Mouse (Mus musculus) kidney, embryonic 14.5 days (tissue): ENCODE data around the gene Snapc1. TPM values are rescaled to one million over a fixed set of nuclear protein-coding genes. Genes with fewer than 3 reads are reported as not detected.

Experiments used
- ATAC-seq: fragments of 200-750 bp; cut with Nextera tagmentation; 2 replicates; pipeline ENCODE4 v1.8.0; 2017; ENCODE audit warnings: moderate number of reproducible peaks, mild to moderate bottlenecking, moderate TSS enrichment, moderate library complexity; ENCODE audit not compliant: low FRiP score, low TSS enrichment
- H3K27ac ChIP-seq: fragments of 300-500 bp; sonication (generic); 2 replicates; pipeline ENCODE4 v1.5.1; 2014; ENCODE audit warnings: low read depth, mild to moderate bottlenecking, low read length, moderate library complexity, mixed read lengths
- H3K27me3 ChIP-seq: fragments of 300-500 bp; sonication (generic); 2 replicates; pipeline ENCODE4 v1.6.1; 2014; ENCODE audit warnings: mild to moderate bottlenecking, low read length; ENCODE audit not compliant: control insufficient read depth, insufficient read depth
- H3K36me3 ChIP-seq: fragments of 300-500 bp; sonication (generic); 2 replicates; pipeline ENCODE4 v1.6.1; 2014; ENCODE audit warnings: low read length, mixed read lengths; ENCODE audit not compliant: control insufficient read depth, insufficient read depth
- H3K4me1 ChIP-seq: fragments of 300-500 bp; sonication (generic); 2 replicates; pipeline ENCODE4 v1.6.1; 2014; ENCODE audit warnings: low read length, mixed read lengths; ENCODE audit not compliant: control insufficient read depth, insufficient read depth
- H3K4me2 ChIP-seq: fragments of 300-500 bp; sonication (generic); replicated peaks from 2 replicates; pipeline ENCODE4 v1.6.1; 2014; ENCODE audit warnings: low read depth, mild to moderate bottlenecking, low read length
- H3K4me3 ChIP-seq: fragments of 300-500 bp; sonication (generic); 2 replicates; pipeline ENCODE4 v1.5.1; 2014; ENCODE audit warnings: mild to moderate bottlenecking, low read length
- H3K9ac ChIP-seq: fragments of 300-500 bp; sonication (generic); 2 replicates; pipeline ENCODE4 v1.6.1; 2014; ENCODE audit warnings: low read depth, mild to moderate bottlenecking, low read length, moderate library complexity
- H3K9me3 ChIP-seq: fragments of 300-500 bp; sonication (generic); 2 replicates; pipeline ENCODE4 v1.6.1; 2016; ENCODE audit warnings: low read length; ENCODE audit not compliant: control insufficient read depth
- WGBS: fragments of 180-500 bp; shearing (Covaris S2); extraction: QIAGEN DNeasy Blood & Tissue Kit; methylation state at CpG from one replicate; pipeline ENCODE4 v1.1.7; 2014; 5-methylcytosine and 5-hydroxymethylcytosine counted together
- polyA plus RNA-seq: library from polyadenylated mRNA; unstranded; fragments of >200 nt; fragmentation: Nextera tagmentation; extraction: Ambion mirVana; gene quantifications from 2 replicates; pipeline ENCODE4 v1.2.1, GENCODE M21; 2014

Gene Snapc1
- polyA plus RNA-seq, result 15.1 and 16.1 TPM in 2 replicates

- H3K4me1 ChIP-seq, result no peaks in the 10 kb centered on the region; the same call in 1 of the 2 replicates
- peak within 1 kb of the TSS; percentile 71; the same call in 1 of the 2 replicates for H3K27ac ChIP-seq
- H3K9me3 ChIP-seq, result no peaks in the 10 kb centered on the region
- H3K36me3 ChIP-seq, result peaks cover 17% of the 10 kb centered on the region
- 1% methylated on average over 60 of the region's 60 CpGs for WGBS
- peak within 1 kb of the TSS; percentile 84 for H3K4me2 ChIP-seq
- ATAC-seq, result peak; percentile 100
- no peaks in the 10 kb centered on the region for H3K27me3 ChIP-seq
- H3K9ac ChIP-seq, result peak within 1 kb of the TSS; percentile 80
- H3K4me3 ChIP-seq, result peak within 1 kb of the TSS; percentile 85
Observed at GRCm38 (mm10) chr12:73964291-73965281, at the start of gene Snapc1. Snapc1 (plus strand) TSS chr12:73964481.

DNA sequence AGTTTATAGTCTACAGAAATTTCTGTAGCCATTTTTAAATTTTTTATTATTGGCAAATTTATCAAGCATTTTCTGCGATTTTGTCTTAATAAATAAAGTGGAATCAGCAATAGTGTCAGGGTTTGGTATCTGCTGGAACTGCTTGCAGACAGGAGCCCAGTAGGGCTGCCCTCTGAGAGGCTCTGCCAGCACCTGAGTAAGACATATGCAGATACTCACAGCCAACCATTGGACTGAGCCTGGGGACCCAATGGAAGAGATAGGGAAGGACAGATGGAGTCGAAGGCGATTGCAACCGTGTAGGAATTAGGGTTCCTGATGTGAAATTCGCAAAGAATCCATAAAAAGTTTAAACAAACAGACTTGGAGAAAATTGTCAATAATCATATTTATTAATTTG lies 45.8 kb upstream of the Snapc1 start:
- Histone ChIP-seq H3K27me3 (no peaks in the 10 kb centered on the region), H3K4me3 (no peak overlapping the region), H3K4me1 (no peaks in the 10 kb centered on the region), H3K36me3 (no peaks in the 10 kb centered on the region), H3K4me2 (no peak overlapping the region), H3K9me3 (no peaks in the 10 kb centered on the region), H3K27ac (no peak overlapping the region), H3K9ac (no peak overlapping the region)
- no peak for ATAC-seq
- 90% methylated on average over 5 of the region's 5 CpGs for WGBS

DNA sequence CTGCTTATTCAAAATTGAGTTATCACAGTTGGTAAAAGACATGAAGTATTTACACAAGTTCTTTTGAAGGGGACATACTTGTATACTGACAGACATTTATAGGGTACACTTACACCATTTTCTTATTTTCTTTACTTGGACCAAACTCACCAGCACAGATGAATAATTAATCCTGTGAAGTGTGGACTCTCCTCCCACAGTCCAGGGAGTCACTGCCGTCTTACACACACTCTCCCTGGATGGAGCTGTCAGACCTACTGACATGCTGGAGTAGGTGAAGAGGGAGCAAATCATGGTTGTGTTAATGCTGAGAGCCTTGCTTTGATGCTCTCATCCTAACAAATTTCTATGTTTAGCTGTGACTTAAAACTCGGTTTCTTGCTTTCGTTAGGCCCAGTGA lies 34.0 kb upstream of the Snapc1 start:
- WGBS, result 79% methylated on average over 3 of the region's 3 CpGs

GRCm38 (mm10) chr12:73931274-73931673 lies 33.0 kb upstream of the Snapc1 start:
- no peak overlapping the region for H3K4me2 ChIP-seq
- ATAC-seq, result no peak
- H3K9me3 ChIP-seq, result no peaks in the 10 kb centered on the region
- peaks cover 68% of the 10 kb centered on the region for H3K36me3 ChIP-seq
- 68% methylated on average over 5 of the region's 5 CpGs for WGBS
- H3K27me3 ChIP-seq, result no peaks in the 10 kb centered on the region
- no peaks in the 10 kb centered on the region for H3K4me1 ChIP-seq
- H3K4me3 ChIP-seq, result no peak overlapping the region
- H3K9ac ChIP-seq, result no peak overlapping the region
- H3K27ac ChIP-seq, result no peak overlapping the region

More for the DNA sequence above, 34.0 kb upstream of the Snapc1 start:
- ATAC-seq, result no peak
- no peaks in the 10 kb centered on the region for H3K4me1 ChIP-seq
- no peak overlapping the region for H3K4me3 ChIP-seq
- H3K9ac ChIP-seq, result no peak overlapping the region
- peaks cover 66% of the 10 kb centered on the region for H3K36me3 ChIP-seq
- H3K4me2 ChIP-seq, result no peak overlapping the region
- H3K9me3 ChIP-seq, result no peaks in the 10 kb centered on the region
- no peak overlapping the region for H3K27ac ChIP-seq
- H3K27me3 ChIP-seq, result no peaks in the 10 kb centered on the region

DNA sequence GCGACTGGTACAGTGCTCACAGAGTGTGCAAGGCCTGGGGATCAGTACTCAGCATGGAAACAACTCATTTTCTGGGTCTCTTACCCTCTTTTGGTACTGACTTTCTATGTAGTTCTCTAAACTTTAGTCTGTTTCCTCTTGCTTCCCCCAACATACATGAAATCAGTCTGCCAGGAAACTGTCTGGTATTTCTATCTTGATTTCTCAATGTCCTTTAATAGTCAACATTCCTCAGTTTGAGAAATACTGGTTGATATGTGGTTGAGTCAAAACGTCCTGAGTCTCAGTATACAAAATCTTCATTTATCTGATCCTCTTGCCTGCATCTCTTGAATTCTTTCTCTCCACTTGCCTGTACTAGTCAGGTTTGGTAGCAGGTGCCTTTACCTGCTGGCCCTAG lies 29.8 kb upstream of the Snapc1 start:
- Histone ChIP-seq H3K9me3 (no peaks in the 10 kb centered on the region), H3K36me3 (peaks cover 79% of the 10 kb centered on the region), H3K9ac (no peak overlapping the region), H3K4me1 (no peaks in the 10 kb centered on the region), H3K4me2 (no peak overlapping the region), H3K27ac (no peak overlapping the region), H3K27me3 (no peaks in the 10 kb centered on the region), H3K4me3 (no peak overlapping the region)
- WGBS, result 89% methylated on average over 2 of the region's 2 CpGs
- ATAC-seq, result no peak

GRCm38 (mm10) chr12:73937353-73937752 lies 26.9 kb upstream of the Snapc1 start, which contains the start of gene Gm49321:
Gm49321 (plus strand) TSS chr12:73937653.
- Histone ChIP-seq H3K9me3 (no peaks in the 10 kb centered on the region), H3K4me3 (no peak within 1 kb of the TSS), H3K4me2 (no peak within 1 kb of the TSS), H3K27me3 (no peaks in the 10 kb centered on the region), H3K27ac (no peak within 1 kb of the TSS), H3K9ac (no peak within 1 kb of the TSS), H3K36me3 (peaks cover 81% of the 10 kb centered on the region), H3K4me1 (no peaks in the 10 kb centered on the region)
- 94% methylated on average over 1 of the region's 1 CpGs for WGBS
- ATAC-seq, result no peak

- Histone ChIP-seq H3K27me3 (no peaks in the 10 kb centered on the region), H3K9ac (no peak overlapping the region), H3K9me3 (no peaks in the 10 kb centered on the region), H3K27ac (no peak overlapping the region), H3K4me3 (no peak overlapping the region), H3K4me2 (no peak overlapping the region), H3K36me3 (peaks cover 81% of the 10 kb centered on the region), H3K4me1 (no peaks in the 10 kb centered on the region)
- no peak for ATAC-seq
- WGBS, result 97% methylated on average over 6 of the region's 6 CpGs
Observed at GRCm38 (mm10) chr12:73939542-73939941, 24.7 kb upstream of the Snapc1 start.

DNA sequence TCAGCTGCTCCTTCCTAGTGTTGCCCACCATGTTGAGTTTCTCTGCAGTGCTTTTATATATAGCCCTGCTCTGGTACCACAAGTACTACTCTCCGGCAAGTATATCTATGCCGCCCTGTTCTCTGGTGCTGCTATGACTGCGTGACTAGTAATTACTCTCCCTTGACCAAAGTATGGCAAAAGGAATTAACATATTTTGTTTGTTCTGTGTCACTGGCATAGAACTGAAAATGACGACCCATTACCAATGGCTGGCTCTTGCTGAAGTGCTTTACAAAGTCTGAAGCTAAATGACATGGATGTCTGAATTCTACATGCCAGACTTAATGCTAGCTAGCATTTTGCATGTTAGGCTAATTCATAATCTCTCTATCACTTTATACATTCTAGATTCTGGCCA lies 15.9 kb upstream of the Snapc1 start:
- Histone ChIP-seq H3K4me1 (peaks cover 5% of the 10 kb centered on the region; the same call in 1 of the 2 replicates), H3K36me3 (peaks cover 29% of the 10 kb centered on the region), H3K9me3 (no peaks in the 10 kb centered on the region), H3K9ac (no peak overlapping the region), H3K4me3 (no peak overlapping the region), H3K27ac (no peak overlapping the region), H3K4me2 (no peak overlapping the region), H3K27me3 (no peaks in the 10 kb centered on the region)
- WGBS, result 92% methylated on average over 4 of the region's 4 CpGs
- ATAC-seq, result no peak
